26 mouse cellular contexts compared by ENCODE assay signal in genomic region chr13:35738210-35738609, GRCm38 (mm10).
DNase-seq lines count a peak whose midpoint lies in the region; TF ChIP-seq lines count a peak whose summit lies in the region.
"Had no signal": no experiment of that assay in that cellular context is flagged by ENCODE, and none has a peak within 500 bp of the region (broad histone marks: within the 10 kb centered on the region; RNA-seq: fewer than 3 reads in every experiment).

No protein-coding gene starts in this region.

- H3K9ac ChIP-seq in heart, adult 2 months (ENCODE audit: low read depth, low read length) = no peak overlapping the region
- H3K9ac ChIP-seq: embryonic facial prominence, embryonic 13.5 days; embryonic facial prominence, embryonic 15.5 days; forebrain, embryonic 12.5 days had no signal

- TF ChIP-seq CTCF in heart, adult 2 months (IDR thresholded peaks at IDR 0.05) = no peak

- TF ChIP-seq POLR2A in heart, adult 2 months (IDR thresholded peaks at IDR 0.05; ENCODE audit: insufficient read depth, low read depth, low read length) = no peak

- H3K79me2 ChIP-seq in heart, adult 2 months (replicated peaks; ENCODE audit: control insufficient read depth, insufficient read depth, low read length) = no peaks in the 10 kb centered on the region

- no peak for TF ChIP-seq EP300 in heart, adult 2 months (IDR thresholded peaks at IDR 0.05; ENCODE audit: insufficient read depth, low read depth, low read length)

- H3K27ac ChIP-seq in heart, adult 2 months = no peak overlapping the region
- H3K27ac ChIP-seq: embryonic facial prominence, embryonic 13.5 days; embryonic facial prominence, embryonic 15.5 days; forebrain, embryonic 10.5 days; forebrain, embryonic 12.5 days had no signal

- no peak overlapping the region for H3K4me3 ChIP-seq in heart, adult 2 months
- H3K4me3 ChIP-seq: embryonic facial prominence, embryonic 13.5 days; embryonic facial prominence, embryonic 15.5 days; erythroblast, embryonic 14.5 days; forebrain, embryonic 10.5 days; forebrain, embryonic 12.5 days had no signal

- peak; percentile 14 for DNase-seq in heart, adult 11 months
- no peak for DNase-seq in heart, adult 2 months
- DNase-seq in ES-CJ7 (ENCODE audit: low read depth, low spot score) (peak; percentile 98), R1 (ENCODE audit: low read depth, low spot score) (peak; percentile 98), ZHBTc4 (ENCODE audit: low read depth, low spot score) (peak; percentile 97)
- no peak for DNase-seq in ovary, postnatal 14 days (ENCODE audit: low spot score)
- no peak for DNase-seq in cerebellum, adult 8-10 months
- no peak for DNase-seq in layer of hippocampus, adult 8-10 months (ENCODE audit: low spot score in 2 of 2)
- DNase-seq: adrenal gland, adult 2 months; adrenal gland, postnatal 10 days; adrenal gland, postnatal 25 days; B cell, adult 2 months; cerebellum, adult 11 months; cerebellum, adult 18-20 months; cerebellum, adult 9-10 months; cerebellum, postnatal 10 days; cerebellum, postnatal 25 days; embryo, embryonic 11 days had no signal

- intact Hi-C loops in heart, adult 2 months (cut with DNase I) = no loop called here

- H3K27me3 ChIP-seq in heart, adult 2 months (ENCODE audit: control insufficient read depth, insufficient read depth, low read length) = no peaks in the 10 kb centered on the region
- H3K27me3 ChIP-seq: CH12.LX, Patski had no signal

- 48% methylated on average over 2 of the region's 2 CpGs for WGBS in heart, adult 2 months

- peaks cover 5% of the 10 kb centered on the region; the same call in 1 of the 2 replicates for H3K36me3 ChIP-seq in heart, adult 2 months (ENCODE audit: control insufficient read depth, insufficient read depth, low read length)
- H3K36me3 ChIP-seq: embryonic facial prominence, embryonic 13.5 days; embryonic facial prominence, embryonic 15.5 days; forebrain, embryonic 10.5 days; forebrain, embryonic 12.5 days; G1E had no signal

- H3K4me1 ChIP-seq in heart, adult 2 months (ENCODE audit: control insufficient read depth, insufficient read depth, low read length) = peaks cover 4% of the 10 kb centered on the region

Comparison
In these comparisons a context has a peak if more than half of its experiments do, and no peak if none do; other contexts are left out.
1. DNase-seq: peak in heart, adult 11 months (single experiment), ES-CJ7 (single experiment), R1 (single experiment) and ZHBTc4 (single experiment); none in heart, adult 2 months (0 of 2), ovary, postnatal 14 days (single experiment), cerebellum, adult 8-10 months (single experiment) and layer of hippocampus, adult 8-10 months (0 of 2).